Comparison of ENCODE assay signal across 17 mouse cellular contexts in the genomic region with DNA sequence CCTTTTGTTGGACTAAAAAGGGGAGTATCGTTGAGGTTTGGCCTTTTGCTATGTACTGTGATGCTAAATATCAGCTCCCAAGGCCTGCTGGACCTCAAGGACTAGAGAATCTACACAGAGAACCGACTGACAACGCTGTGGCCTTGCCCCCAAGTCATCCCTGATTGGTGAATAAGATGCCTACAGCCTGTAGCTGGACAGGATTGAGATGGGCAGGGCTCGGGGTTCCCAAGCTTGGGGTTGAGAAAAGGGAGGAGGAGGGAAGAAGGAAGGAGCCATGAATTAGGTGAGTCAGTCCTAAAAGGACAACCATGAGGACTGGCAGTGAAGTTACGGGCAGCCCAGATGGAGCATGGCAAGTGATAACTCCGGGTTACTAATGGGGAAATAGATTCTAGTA.
A peak's percentile ranks its signal among the peaks of the same experiment; 100 is the strongest.
DNase-seq lines count a peak whose midpoint lies in the region; TF ChIP-seq lines count a peak whose summit lies in the region.
"Had no signal": no experiment of that assay in that cellular context is flagged by ENCODE, and none has a peak within 500 bp of the region (broad histone marks: within the 10 kb centered on the region; RNA-seq: fewer than 3 reads in every experiment).

No protein-coding gene starts in this region.

- H3K27me3 ChIP-seq in MEL (ENCODE audit: control insufficient read depth in 1 of 2, insufficient read depth in 2 of 2, low read length in 2 of 2) = no peaks in the 10 kb centered on the region
- H3K27me3 ChIP-seq: embryonic facial prominence, embryonic 12.5 days; forebrain, embryonic 13.5 days; forebrain, embryonic 15.5 days; Patski had no signal

- TF ChIP-seq EP300 in MEL (IDR thresholded peaks at IDR 0.05; ENCODE audit: low read depth in 1 of 2, low read length in 2 of 2) = no peak

- H3K9ac ChIP-seq in MEL (ENCODE audit: control insufficient read depth, low read depth, low read length, poor library complexity, severe bottlenecking) = no peak overlapping the region
- H3K9ac ChIP-seq: embryonic facial prominence, embryonic 12.5 days; forebrain, embryonic 13.5 days; forebrain, embryonic 15.5 days; forebrain, postnatal 0 days had no signal

- no peak for TF ChIP-seq POLR2A in MEL (IDR thresholded peaks at IDR 0.05; ENCODE audit: control insufficient read depth in 1 of 2, insufficient read depth in 1 of 2, low read depth in 1 of 2, low read length in 2 of 2, poor library complexity in 1 of 2)

- DNase-seq in adrenal gland, adult 2 months = peak; percentile 47
- no peak for DNase-seq in adrenal gland, postnatal 10 days
- peak; percentile 30 to 44 for DNase-seq in adrenal gland, postnatal 36 days
- DNase-seq in adrenal gland, postnatal 25 days = no peak
- DNase-seq in MEL (ENCODE audit: low read depth, low spot score) = peak; percentile 15
- DNase-seq in left cerebral cortex, postnatal 10 days (ENCODE audit: extremely low spot score in 1 of 2, low spot score in 2 of 2) = no peak
- DNase-seq: cerebellum, adult 11-12 months; cerebellum, adult 2 months; cerebellum, adult 9-10 months; cerebellum, postnatal 10 days; cerebellum, postnatal 25 days; forebrain, postnatal 0 days had no signal

- peaks cover 3% of the 10 kb centered on the region in 2 experiments; a peak in 2 of 4 replicates for H3K4me1 ChIP-seq in MEL (ENCODE audit: control insufficient read depth in 1 of 2, insufficient read depth in 2 of 2, low read length in 2 of 2)
- H3K4me1 ChIP-seq: embryonic facial prominence, embryonic 10.5 days; embryonic facial prominence, embryonic 12.5 days; forebrain, embryonic 13.5 days; forebrain, embryonic 15.5 days had no signal

- intact Hi-C loops in left cerebral cortex, postnatal 10 days (cut with DNase I) = no loop called here

- H3K79me2 ChIP-seq in MEL (ENCODE audit: control insufficient read depth, insufficient read depth, low read length, poor library complexity) = no peaks in the 10 kb centered on the region

- H3K36me3 ChIP-seq in MEL (ENCODE audit: control insufficient read depth in 1 of 2, insufficient read depth in 2 of 2, low read length in 2 of 2) = peaks cover 0 to 6% of the 10 kb centered on the region in 2 experiments; a peak in 2 of 4 replicates

- TF ChIP-seq RAD21 in MEL (IDR thresholded peaks at IDR 0.05; ENCODE audit: low read depth, low read length) = no peak

- H3K9me3 ChIP-seq in MEL (replicated peaks; ENCODE audit: insufficient read depth, low read length) = no peaks in the 10 kb centered on the region
- H3K9me3 ChIP-seq: embryonic facial prominence, embryonic 10.5 days; embryonic facial prominence, embryonic 12.5 days; forebrain, embryonic 13.5 days; forebrain, embryonic 15.5 days had no signal

- no peak for TF ChIP-seq CTCF in MEL (IDR thresholded peaks at IDR 0.05 in 2 of 3, conservative IDR thresholded peaks at IDR 0.05 in 1 of 3; ENCODE audit: control insufficient read depth in 1 of 3, insufficient read depth in 1 of 3, low read depth in 2 of 3, low read length in 3 of 3, poor library complexity in 1 of 3, severe bottlenecking in 1 of 3)

- H3K27ac ChIP-seq in MEL (ENCODE audit: control insufficient read depth, low read depth, low read length) = no peak overlapping the region
- H3K27ac ChIP-seq: embryonic facial prominence, embryonic 10.5 days; embryonic facial prominence, embryonic 12.5 days; forebrain, embryonic 13.5 days; forebrain, embryonic 15.5 days had no signal

- H3K4me3 ChIP-seq in MEL (ENCODE audit: control insufficient read depth in 1 of 2, insufficient read depth in 1 of 2, low read depth in 2 of 2, low read length in 2 of 2) = no peak overlapping the region
- H3K4me3 ChIP-seq: embryonic facial prominence, embryonic 10.5 days; embryonic facial prominence, embryonic 12.5 days; forebrain, embryonic 13.5 days; forebrain, embryonic 15.5 days had no signal

TF ChIP-seq in MEL, 35 proteins besides CTCF, POLR2A, EP300 and RAD21:
- no peak for TF ChIP-seq GABPA (IDR thresholded peaks at IDR 0.05; ENCODE audit: low read depth, low read length)
- TF ChIP-seq TCF12 (IDR thresholded peaks at IDR 0.05; ENCODE audit: low read depth, low read length) = 0 out of 2 replicates have a peak, but pooled peaks have one; percentile 40

Comparison
In these comparisons a context has a peak if more than half of its experiments do, and no peak if none do; other contexts are left out.
1. DNase-seq: peak in adrenal gland, adult 2 months (single experiment), adrenal gland, postnatal 36 days (2 of 2) and MEL (single experiment); none in adrenal gland, postnatal 10 days (single experiment), adrenal gland, postnatal 25 days (single experiment) and left cerebral cortex, postnatal 10 days (0 of 2).